Mouse (Mus musculus): ENCODE data around the gene Clpsl2. TPM values are rescaled to one million over a fixed set of nuclear protein-coding genes. Genes with fewer than 3 reads are reported as not detected.

The Clpsl2 gene
- polyA plus RNA-seq, 1 experiment from 2014 or later = not detected

DNA sequence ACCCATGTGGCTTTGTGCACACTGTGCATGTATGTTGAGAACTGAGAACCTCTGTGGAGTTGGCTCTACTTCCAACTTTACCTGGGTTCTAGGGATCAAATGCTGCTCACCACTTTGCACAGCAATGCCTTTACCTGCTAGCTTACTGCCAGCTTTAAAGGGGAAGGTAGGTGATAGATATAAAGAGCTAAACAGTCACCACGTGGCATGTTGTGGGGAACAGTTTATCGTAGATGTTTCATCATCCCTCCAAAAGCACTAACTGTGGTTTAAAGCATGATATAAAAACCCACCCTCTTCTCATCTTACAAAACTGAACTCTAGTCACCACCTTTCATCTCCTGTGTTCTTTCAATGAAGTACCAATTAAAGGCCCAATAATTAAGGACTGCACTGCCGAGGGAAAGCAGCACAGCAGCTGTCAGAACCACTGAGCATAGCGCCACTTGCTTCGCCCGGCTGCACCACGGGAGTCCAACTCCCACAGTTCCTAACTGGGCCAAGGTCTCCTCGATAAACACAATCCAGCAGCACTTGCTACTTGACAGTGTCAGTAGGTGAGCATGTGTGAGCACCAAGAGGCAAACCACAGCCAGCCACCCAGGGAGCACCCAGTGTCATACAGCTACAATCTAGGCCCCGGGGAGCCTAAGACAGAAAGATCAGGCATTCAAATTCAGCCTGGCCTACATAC lies 52.5 kb downstream of the Clpsl2 start:
- no peaks in the 10 kb centered on the region for H3K9me3 ChIP-seq
- H3K9ac ChIP-seq (replicated peaks) = no peak overlapping the region
- no peak overlapping the region for H3K4me3 ChIP-seq
- no peaks in the 10 kb centered on the region for H3K27me3 ChIP-seq
- WGBS = 88% methylated on average over 9 of the region's 9 CpGs
- no peak overlapping the region for H3K4me2 ChIP-seq (replicated peaks)
- H3K27ac ChIP-seq (replicated peaks) = no peak overlapping the region
- H3K4me1 ChIP-seq = no peaks in the 10 kb centered on the region
- ATAC-seq (ENCODE audit: low FRiP score, low read depth) = no peak
- H3K36me3 ChIP-seq = peaks cover 89% of the 10 kb centered on the region

Small RNA genes lying within 50 kb of the gene (microRNA-seq; reads per million reads assigned to microRNA genes)
- gene Gm25195 = not detected
- not detected for gene Mir6969

Other genes starting within 250 kb of the Clpsl2 start
- gene Fance, start 235.9 kb upstream of the Clpsl2 start, polyA plus RNA-seq (2016; fragmentation: Nextera tagmentation; extraction: Ambion mirVana) = 28.5 and 30.5 TPM in 2 replicates
- gene Rpl10a, start 220.9 kb upstream of the Clpsl2 start, polyA plus RNA-seq (2016; fragmentation: Nextera tagmentation; extraction: Ambion mirVana) = 329 and 373 TPM in 2 replicates
- 5.2 and 5.7 TPM in 2 replicates for gene Tead3, start 198.6 kb upstream of the Clpsl2 start, polyA plus RNA-seq (2016; fragmentation: Nextera tagmentation; extraction: Ambion mirVana)
- gene Tulp1, start 184.2 kb upstream of the Clpsl2 start, polyA plus RNA-seq (2016; fragmentation: Nextera tagmentation; extraction: Ambion mirVana) = 4.9 and 5.1 TPM in 2 replicates
- 32.7 and 38.2 TPM in 2 replicates for gene Fkbp5, start 31.9 kb upstream of the Clpsl2 start, polyA plus RNA-seq (2016; fragmentation: Nextera tagmentation; extraction: Ambion mirVana)
- not detected in 2 replicates for gene Armc12, start 18.6 kb upstream of the Clpsl2 start, polyA plus RNA-seq (2016; fragmentation: Nextera tagmentation; extraction: Ambion mirVana)
- gene Clps, start 11.4 kb downstream of the Clpsl2 start, polyA plus RNA-seq (2016; fragmentation: Nextera tagmentation; extraction: Ambion mirVana) = not detected in 2 replicates
- gene Lhfpl5, start 26.2 kb downstream of the Clpsl2 start, polyA plus RNA-seq (2016; fragmentation: Nextera tagmentation; extraction: Ambion mirVana) = 1.7 TPM in 2 replicates
- 117 and 126 TPM in 2 replicates for gene Srpk1, start 73.3 kb downstream of the Clpsl2 start, polyA plus RNA-seq (2016; fragmentation: Nextera tagmentation; extraction: Ambion mirVana)
- gene Slc26a8, start 140.8 kb downstream of the Clpsl2 start, polyA plus RNA-seq (2016; fragmentation: Nextera tagmentation; extraction: Ambion mirVana) = 0.68 and 0.91 TPM in 2 replicates
- 36.6 and 40.7 TPM in 2 replicates for gene Mapk14, start 141.9 kb downstream of the Clpsl2 start, polyA plus RNA-seq (2016; fragmentation: Nextera tagmentation; extraction: Ambion mirVana)
- 3.4 and 3.5 TPM in 2 replicates for gene AC170998.1, start 176.7 kb downstream of the Clpsl2 start, polyA plus RNA-seq (2016; fragmentation: Nextera tagmentation; extraction: Ambion mirVana)
- 1.2 and 1.5 TPM in 2 replicates for gene Mapk13, start 219.9 kb downstream of the Clpsl2 start, polyA plus RNA-seq (2016; fragmentation: Nextera tagmentation; extraction: Ambion mirVana)

All from midbrain, embryonic 12.5 days (tissue).